In genomic region chr13:99071413-99071812, GRCm38 (mm10) we compare ENCODE assay signal across 11 mouse cellular contexts.
A peak's percentile ranks its signal among the peaks of the same experiment; 100 is the strongest.
DNase-seq lines count a peak whose midpoint lies in the region; ATAC-seq and TF ChIP-seq lines count a peak whose summit lies in the region.
"Had no signal": no experiment of that assay in that cellular context is flagged by ENCODE, and none has a peak within 500 bp of the region (broad histone marks: within the 10 kb centered on the region; RNA-seq: fewer than 3 reads in every experiment).

No protein-coding gene starts in this region.

- TF ChIP-seq CTCF in lung, adult 2 months (IDR thresholded peaks at IDR 0.05; ENCODE audit: insufficient read depth, low read length): no peak

- ATAC-seq in lung, embryonic 15.5 days (ENCODE audit: borderline replicate concordance, extremely low read depth, low FRiP score, low TSS enrichment): peak; percentile 46
- ATAC-seq in stomach, embryonic 16.5 days (ENCODE audit: insufficient read depth, low FRiP score): peak; percentile 71; the same call in 1 of the 2 replicates
- ATAC-seq in cerebellum, adult (ENCODE audit: insufficient number of reproducible peaks, low FRiP score, low TSS enrichment): no peak

- H3K4me3 ChIP-seq in lung, embryonic 15.5 days: no peak overlapping the region
- H3K4me3 ChIP-seq in lung, adult 2 months (replicated peaks; ENCODE audit: extremely low read depth, low read depth, low read length): no peak overlapping the region
- H3K4me3 ChIP-seq in stomach, embryonic 16.5 days (replicated peaks; ENCODE audit: low read length): no peak overlapping the region

- H3K9me3 ChIP-seq in lung, embryonic 15.5 days: no peaks in the 10 kb centered on the region
- no peaks in the 10 kb centered on the region for H3K9me3 ChIP-seq in stomach, embryonic 16.5 days (replicated peaks; ENCODE audit: control insufficient read depth, low read length)

- H3K4me2 ChIP-seq in lung, embryonic 15.5 days: no peak overlapping the region
- H3K4me2 ChIP-seq in stomach, embryonic 16.5 days (ENCODE audit: low read depth, low read length): no peak overlapping the region

- WGBS in lung, embryonic 15.5 days: 24% methylated on average over 6 of the region's 6 CpGs
- 51% methylated on average over 6 of the region's 6 CpGs for WGBS in lung, adult 2 months
- WGBS in stomach, embryonic 16.5 days: 28% methylated on average over 6 of the region's 6 CpGs

- no peak overlapping the region for H3K27ac ChIP-seq in lung, embryonic 15.5 days
- H3K27ac ChIP-seq in stomach, embryonic 16.5 days (ENCODE audit: low read length): peak overlapping the region; percentile 67

- intact Hi-C loops in left cerebral cortex, postnatal 36 days (cut with DNase I): no loop called here

- no peaks in the 10 kb centered on the region for H3K36me3 ChIP-seq in lung, embryonic 15.5 days
- H3K36me3 ChIP-seq in stomach, embryonic 16.5 days (ENCODE audit: control insufficient read depth, insufficient read depth, low read length): no peaks in the 10 kb centered on the region

- peak; percentile 22 for DNase-seq in embryo, embryonic 10.5 days (ENCODE audit: low spot score)
- no peak for DNase-seq in embryo, embryonic 10 days (ENCODE audit: low spot score)
- no peak for DNase-seq in lung, adult 2 months
- DNase-seq in heart, postnatal 4 days: peak; percentile 58
- DNase-seq in left cerebral cortex, postnatal 36 days (ENCODE audit: low spot score in 2 of 2): no peak
- DNase-seq: cerebellum, postnatal 36 days; layer of hippocampus, postnatal 36 days; lung, postnatal 14 days had no signal

- no peak overlapping the region for H3K9ac ChIP-seq in lung, embryonic 15.5 days
- no peak overlapping the region for H3K9ac ChIP-seq in stomach, embryonic 16.5 days (ENCODE audit: low read length)

- no peaks in the 10 kb centered on the region for H3K27me3 ChIP-seq in lung, embryonic 15.5 days
- no peaks in the 10 kb centered on the region for H3K27me3 ChIP-seq in stomach, embryonic 16.5 days (ENCODE audit: control insufficient read depth, insufficient read depth, low read length)

- no peak for TF ChIP-seq POLR2A in lung, adult 2 months (IDR thresholded peaks at IDR 0.05; ENCODE audit: borderline replicate concordance, extremely low read depth, low read depth, low read length)

- peaks cover 10% of the 10 kb centered on the region; the same call in 1 of the 2 replicates for H3K4me1 ChIP-seq in lung, embryonic 15.5 days
- H3K4me1 ChIP-seq in lung, adult 2 months (ENCODE audit: control insufficient read depth, insufficient read depth, low read length): no peaks in the 10 kb centered on the region
- H3K4me1 ChIP-seq in stomach, embryonic 16.5 days (ENCODE audit: control insufficient read depth, insufficient read depth, low read length): peaks cover 4% of the 10 kb centered on the region; the same call in 1 of the 2 replicates

Comparison
In these comparisons a context has a peak if more than half of its experiments do, and no peak if none do; other contexts are left out.
1. DNase-seq: peak in embryo, embryonic 10.5 days (single experiment) and heart, postnatal 4 days (single experiment); none in embryo, embryonic 10 days (single experiment), lung, adult 2 months (single experiment) and left cerebral cortex, postnatal 36 days (0 of 2).